Mouse (Mus musculus) kidney, embryonic 15.5 days (tissue): ENCODE data around the gene Mpp3. TPM values are rescaled to one million over a fixed set of nuclear protein-coding genes. Genes with fewer than 3 reads are reported as not detected.

Source experiments
- ATAC-seq: fragments of 200-750 bp; cut with Nextera tagmentation; replicated peaks from 2 replicates; pipeline ENCODE4 v1.8.0; 2017; ENCODE audit warnings: moderate TSS enrichment; ENCODE audit not compliant: low FRiP score
- H3K27ac ChIP-seq: fragments of 300-500 bp; sonication (generic); 2 replicates; pipeline ENCODE4 v1.5.1; 2015; ENCODE audit warnings: mild to moderate bottlenecking, inconsistent platforms
- H3K27me3 ChIP-seq: fragments of 300-500 bp; sonication (generic); 2 replicates; pipeline ENCODE4 v1.6.1; 2015; ENCODE audit warnings: inconsistent platforms
- H3K36me3 ChIP-seq: fragments of 300-500 bp; sonication (generic); 2 replicates; pipeline ENCODE4 v1.6.1; 2015; ENCODE audit warnings: inconsistent platforms
- H3K4me1 ChIP-seq: fragments of 300-500 bp; sonication (generic); 2 replicates; pipeline ENCODE4 v1.6.1; 2015; ENCODE audit warnings: inconsistent platforms
- H3K4me2 ChIP-seq: fragments of 300-500 bp; sonication (generic); 2 replicates; pipeline ENCODE4 v1.6.1; 2015; ENCODE audit warnings: moderate library complexity, mild to moderate bottlenecking, inconsistent platforms
- H3K4me3 ChIP-seq: fragments of 300-500 bp; sonication (generic); replicated peaks from 2 replicates; pipeline ENCODE4 v1.5.1; 2015; ENCODE audit warnings: mild to moderate bottlenecking, inconsistent platforms
- H3K9ac ChIP-seq: fragments of 300-500 bp; sonication (generic); 2 replicates; pipeline ENCODE4 v1.6.1; 2015; ENCODE audit warnings: mild to moderate bottlenecking, inconsistent platforms
- H3K9me3 ChIP-seq: fragments of 300-500 bp; sonication (generic); replicated peaks from 2 replicates; pipeline ENCODE4 v1.6.1; 2016; ENCODE audit warnings: inconsistent platforms
- WGBS: fragments of 180-500 bp; shearing (Covaris S2); methylation state at CpG from one replicate; pipeline ENCODE4 v1.1.7; 2015; ENCODE audit warnings: mixed read lengths; 5-methylcytosine and 5-hydroxymethylcytosine counted together
- polyA plus RNA-seq: library from polyadenylated mRNA; unstranded; fragments of >200 nt; fragmentation: Nextera tagmentation; extraction: Ambion mirVana; gene quantifications from 2 replicates; pipeline ENCODE4 v1.2.1, GENCODE M21; 2015

Mpp3 gene
- polyA plus RNA-seq, 1 experiment from 2014 or later, result 11.0 TPM

GRCm38 (mm10) chr11:101984054-101985025, 43.9 kb downstream of the Mpp3 start, which contains the start of gene Cfap97d1:
TSS of gene Cfap97d1 (plus strand) at chr11:101984279.
- no peaks in the 10 kb centered on the region for H3K9me3 ChIP-seq
- H3K4me3 ChIP-seq, result peak within 1 kb of the TSS; percentile 60
- H3K27ac ChIP-seq, result peak within 1 kb of the TSS; percentile 93
- H3K4me2 ChIP-seq, result peak within 1 kb of the TSS; percentile 93
- ATAC-seq, result peak; percentile 86
- peak within 1 kb of the TSS; percentile 46 for H3K9ac ChIP-seq
- peaks cover 19% of the 10 kb centered on the region for H3K36me3 ChIP-seq
- H3K4me1 ChIP-seq, result peaks cover 58% of the 10 kb centered on the region
- WGBS, result under 1% methylated on average over 71 of the region's 71 CpGs
- H3K27me3 ChIP-seq, result peaks cover 18% of the 10 kb centered on the region

GRCm38 (mm10) chr11:101983431-101983921, 44.8 kb downstream of the Mpp3 start:
- Histone ChIP-seq H3K27ac (peak overlapping the region; percentile 93), H3K9me3 (no peaks in the 10 kb centered on the region), H3K4me3 (peak overlapping the region; percentile 60), H3K36me3 (peaks cover 28% of the 10 kb centered on the region), H3K4me2 (peak overlapping the region; percentile 93), H3K27me3 (peaks cover 18% of the 10 kb centered on the region), H3K4me1 (peaks cover 59% of the 10 kb centered on the region), H3K9ac (no peak overlapping the region)
- WGBS, result 59% methylated on average over 10 of the region's 10 CpGs
- ATAC-seq, result no peak

DNA sequence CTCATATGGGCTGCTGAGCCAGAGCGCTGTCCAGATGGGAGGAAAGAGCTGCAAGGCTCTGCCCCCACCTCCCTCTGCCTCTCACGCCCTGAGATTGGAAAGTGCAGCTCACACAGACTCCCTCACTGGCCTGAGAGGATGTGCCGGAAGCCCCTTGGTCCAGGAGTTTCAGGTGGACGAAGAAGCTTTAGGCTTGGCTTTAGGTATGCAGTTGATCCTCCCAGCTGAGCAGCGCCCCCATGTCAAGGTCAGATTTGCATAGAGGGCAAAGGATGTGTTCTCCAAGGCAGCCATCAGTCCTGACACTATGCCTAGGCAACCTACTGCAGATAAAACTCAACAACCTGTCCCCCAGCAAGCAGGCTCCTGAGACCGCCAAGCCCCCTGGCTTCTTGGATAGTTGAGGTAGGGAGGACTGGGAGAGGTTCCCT, 45.3 kb downstream of the Mpp3 start:
- no peak for ATAC-seq
- Histone ChIP-seq H3K36me3 (peaks cover 31% of the 10 kb centered on the region), H3K4me3 (0 out of 2 replicates have a peak overlapping the region, but pooled peaks have one; percentile 6), H3K9me3 (no peaks in the 10 kb centered on the region), H3K27ac (peak overlapping the region; percentile 93), H3K27me3 (peaks cover 18% of the 10 kb centered on the region), H3K9ac (no peak overlapping the region), H3K4me1 (peaks cover 64% of the 10 kb centered on the region), H3K4me2 (peak overlapping the region; percentile 93)
- WGBS, result 63% methylated on average over 6 of the region's 6 CpGs

GRCm38 (mm10) chr11:101981850-101982249, 46.4 kb downstream of the Mpp3 start:
- H3K4me3 ChIP-seq, result no peak overlapping the region
- H3K27ac ChIP-seq, result 0 out of 2 replicates have a peak overlapping the region, but pooled peaks have one; percentile 7
- peaks cover 71% of the 10 kb centered on the region for H3K4me1 ChIP-seq
- 68% methylated on average over 12 of the region's 12 CpGs for WGBS
- H3K9me3 ChIP-seq, result no peaks in the 10 kb centered on the region
- no peak overlapping the region for H3K4me2 ChIP-seq
- peaks cover 33% of the 10 kb centered on the region for H3K36me3 ChIP-seq
- H3K27me3 ChIP-seq, result peaks cover 8% of the 10 kb centered on the region
- no peak overlapping the region for H3K9ac ChIP-seq
- no peak for ATAC-seq

- H3K9me3 ChIP-seq, result no peaks in the 10 kb centered on the region
- H3K4me2 ChIP-seq, result no peak overlapping the region
- 0 out of 2 replicates have a peak, but pooled peaks cover 2% of the 10 kb centered on the region for H3K27me3 ChIP-seq
- peaks cover 42% of the 10 kb centered on the region for H3K36me3 ChIP-seq
- 73% methylated on average over 9 of the region's 9 CpGs for WGBS
- H3K27ac ChIP-seq, result no peak overlapping the region
- H3K9ac ChIP-seq, result peak overlapping the region; percentile 22; the same call in 1 of the 2 replicates
- H3K4me3 ChIP-seq, result no peak overlapping the region
- ATAC-seq, result no peak
- peaks cover 60% of the 10 kb centered on the region for H3K4me1 ChIP-seq
Observed at GRCm38 (mm10) chr11:101980603-101981157, 47.6 kb downstream of the Mpp3 start.

- WGBS, result 92% methylated on average over 5 of the region's 5 CpGs
- ATAC-seq, result no peak
Observed at GRCm38 (mm10) chr11:101979140-101979539, 49.1 kb downstream of the Mpp3 start.

GRCm38 (mm10) chr11:101976949-101977348, 51.3 kb downstream of the Mpp3 start:
- Histone ChIP-seq H3K9me3 (no peaks in the 10 kb centered on the region), H3K27me3 (0 out of 2 replicates have a peak, but pooled peaks cover 2% of the 10 kb centered on the region), H3K4me3 (no peak overlapping the region), H3K9ac (no peak overlapping the region), H3K4me2 (no peak overlapping the region), H3K4me1 (peaks cover 26% of the 10 kb centered on the region), H3K36me3 (peaks cover 59% of the 10 kb centered on the region), H3K27ac (0 out of 2 replicates have a peak overlapping the region, but pooled peaks have one; percentile 54)
- 95% methylated on average over 7 of the region's 7 CpGs for WGBS
- ATAC-seq, result no peak

More at GRCm38 (mm10) chr11:101979140-101979539, 49.1 kb downstream of the Mpp3 start:
- no peak overlapping the region for H3K4me3 ChIP-seq
- H3K27ac ChIP-seq, result no peak overlapping the region
- H3K4me1 ChIP-seq, result peaks cover 47% of the 10 kb centered on the region
- peaks cover 42% of the 10 kb centered on the region for H3K36me3 ChIP-seq
- no peaks in the 10 kb centered on the region for H3K9me3 ChIP-seq
- H3K9ac ChIP-seq, result no peak overlapping the region
- 0 out of 2 replicates have a peak, but pooled peaks cover 2% of the 10 kb centered on the region for H3K27me3 ChIP-seq
- no peak overlapping the region for H3K4me2 ChIP-seq

DNA sequence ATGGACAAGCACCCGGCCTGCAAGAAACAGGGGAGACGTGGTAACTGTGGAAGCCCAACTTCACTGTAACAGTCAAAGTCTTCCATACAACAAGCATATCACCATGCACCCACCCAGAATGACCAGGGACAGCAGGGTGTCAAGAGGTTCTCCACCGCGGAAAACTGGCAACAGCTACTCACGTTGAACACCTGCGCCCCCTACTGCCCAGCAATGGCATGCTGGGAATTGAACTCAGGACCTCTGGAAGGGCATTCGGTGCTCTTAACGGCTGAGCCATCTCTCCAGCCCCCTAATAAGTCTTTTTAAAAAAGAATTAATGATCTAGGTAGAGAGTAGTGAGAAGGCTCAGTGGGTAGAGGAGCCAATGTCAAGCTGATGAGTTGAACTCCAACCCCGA, 53.3 kb downstream of the Mpp3 start:
- Histone ChIP-seq H3K4me2 (no peak overlapping the region), H3K9ac (no peak overlapping the region), H3K36me3 (peaks cover 45% of the 10 kb centered on the region), H3K4me3 (no peak overlapping the region), H3K9me3 (no peaks in the 10 kb centered on the region), H3K4me1 (peaks cover 13% of the 10 kb centered on the region), H3K27ac (no peak overlapping the region), H3K27me3 (no peaks in the 10 kb centered on the region)
- ATAC-seq, result no peak
- 53% methylated on average over 9 of the region's 9 CpGs for WGBS

GRCm38 (mm10) chr11:101974181-101974580, 54.1 kb downstream of the Mpp3 start:
- H3K9ac ChIP-seq, result no peak overlapping the region
- no peaks in the 10 kb centered on the region for H3K27me3 ChIP-seq
- H3K27ac ChIP-seq, result no peak overlapping the region
- WGBS, result 38% methylated on average over 6 of the region's 6 CpGs
- no peak overlapping the region for H3K4me3 ChIP-seq
- H3K9me3 ChIP-seq, result no peaks in the 10 kb centered on the region
- peaks cover 13% of the 10 kb centered on the region for H3K4me1 ChIP-seq
- H3K4me2 ChIP-seq, result no peak overlapping the region
- peaks cover 39% of the 10 kb centered on the region for H3K36me3 ChIP-seq
- ATAC-seq, result no peak

DNA sequence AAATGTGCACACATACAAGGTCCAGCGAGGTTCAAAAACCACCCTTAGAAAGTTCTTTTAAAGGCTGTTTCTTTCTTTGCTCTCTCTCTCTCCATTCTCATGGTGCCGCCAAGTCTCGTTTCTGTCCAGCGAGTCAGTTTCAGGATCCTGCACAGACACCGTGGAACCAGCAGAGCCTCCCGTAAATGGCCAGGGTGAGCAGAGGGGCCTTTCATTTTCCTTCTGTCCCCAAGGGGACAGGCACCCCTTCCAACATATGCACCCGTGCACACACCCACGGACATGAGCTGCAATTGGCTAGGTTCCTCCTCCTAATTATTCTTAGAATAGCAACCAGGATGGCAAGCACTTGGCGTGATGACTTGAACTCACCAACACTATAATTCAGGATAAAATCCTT, 54.8 kb downstream of the Mpp3 start:
- no peak overlapping the region for H3K4me3 ChIP-seq
- no peak for ATAC-seq
- H3K9me3 ChIP-seq, result no peaks in the 10 kb centered on the region
- H3K27ac ChIP-seq, result no peak overlapping the region
- no peak overlapping the region for H3K9ac ChIP-seq
- H3K4me1 ChIP-seq, result peaks cover 15% of the 10 kb centered on the region
- WGBS, result 65% methylated on average over 9 of the region's 9 CpGs
- no peaks in the 10 kb centered on the region for H3K27me3 ChIP-seq
- H3K4me2 ChIP-seq, result no peak overlapping the region
- H3K36me3 ChIP-seq, result peaks cover 32% of the 10 kb centered on the region

- Histone ChIP-seq H3K4me2 (no peak overlapping the region), H3K4me3 (no peak overlapping the region), H3K27me3 (peaks cover under 1% of the 10 kb centered on the region; the same call in 1 of the 2 replicates), H3K9ac (no peak overlapping the region), H3K27ac (no peak overlapping the region), H3K4me1 (peaks cover 15% of the 10 kb centered on the region), H3K36me3 (peaks cover 29% of the 10 kb centered on the region), H3K9me3 (no peaks in the 10 kb centered on the region)
- WGBS, result 91% methylated on average over 5 of the region's 5 CpGs
- ATAC-seq, result no peak
Observed at GRCm38 (mm10) chr11:101972651-101973050, 55.6 kb downstream of the Mpp3 start.

GRCm38 (mm10) chr11:101972097-101972496, 56.2 kb downstream of the Mpp3 start:
- Histone ChIP-seq H3K4me1 (peaks cover 17% of the 10 kb centered on the region), H3K36me3 (peaks cover 29% of the 10 kb centered on the region), H3K9me3 (no peaks in the 10 kb centered on the region), H3K27me3 (peaks cover 6% of the 10 kb centered on the region; the same call in 1 of the 2 replicates), H3K4me2 (no peak overlapping the region), H3K27ac (no peak overlapping the region), H3K9ac (no peak overlapping the region), H3K4me3 (no peak overlapping the region)
- 78% methylated on average over 3 of the region's 3 CpGs for WGBS
- ATAC-seq, result no peak
